Mouse (Mus musculus): ENCODE data around the gene Hs1bp3.
A peak's percentile ranks its signal among the peaks of the same experiment; 100 is the strongest.

Hs1bp3 gene

DNA sequence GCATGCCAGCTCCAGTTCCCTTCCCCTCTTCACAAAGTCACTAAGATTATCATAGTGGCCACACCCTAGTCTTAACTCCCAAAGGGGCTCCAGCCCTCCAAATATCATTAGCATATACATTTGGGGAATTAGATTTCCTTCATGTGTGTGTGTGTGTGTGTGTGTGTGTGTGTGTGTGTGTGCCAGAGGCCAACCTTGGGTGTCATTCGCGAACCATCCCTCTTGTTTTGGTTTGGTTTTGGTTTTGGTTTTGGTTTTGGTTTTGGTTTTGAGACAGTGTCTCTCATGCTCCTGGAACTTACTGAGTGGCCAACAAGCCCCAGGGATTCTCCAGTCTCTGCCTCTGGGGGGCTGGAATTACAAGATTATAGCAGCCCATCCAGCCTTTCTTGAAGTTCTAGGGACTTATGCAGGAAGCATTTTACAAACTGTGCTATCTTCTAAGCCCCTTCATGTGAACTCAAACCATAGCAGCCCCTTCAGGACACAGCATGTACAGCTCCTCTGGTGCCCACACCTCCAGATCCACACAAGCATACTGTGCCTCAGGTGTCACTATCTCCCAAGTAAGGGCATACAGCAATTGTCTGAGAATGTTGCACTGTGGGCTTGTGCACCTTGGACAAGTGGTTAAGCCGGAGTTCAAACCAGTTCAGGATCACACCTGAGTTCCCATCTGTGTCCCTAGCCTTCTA is 46.3 kb downstream of the Hs1bp3 start:
- DNase-seq (ENCODE audit: low read depth, low spot score), result peak; percentile 62

DNA sequence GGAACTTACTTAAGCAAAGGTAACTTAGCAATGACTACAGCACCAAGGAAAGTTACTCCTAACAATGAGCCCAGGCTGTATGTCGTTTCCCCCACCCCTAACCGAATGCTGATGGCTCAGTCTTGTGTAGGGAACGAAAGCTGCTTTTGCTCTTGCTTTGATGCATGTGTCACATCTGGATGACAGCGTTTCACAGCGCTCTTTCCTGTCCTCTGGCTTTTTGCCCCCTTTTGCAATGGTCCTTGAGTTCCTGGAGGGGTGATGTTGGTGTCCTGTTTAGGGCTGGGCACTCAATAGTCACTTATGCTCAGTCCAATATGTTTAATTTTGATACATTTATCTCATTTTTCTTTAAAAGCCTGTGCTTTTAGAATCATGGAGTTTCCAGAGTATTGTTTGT is 48.6 kb downstream of the Hs1bp3 start:
- no peak for DNase-seq (ENCODE audit: low read depth, low spot score)

DNA sequence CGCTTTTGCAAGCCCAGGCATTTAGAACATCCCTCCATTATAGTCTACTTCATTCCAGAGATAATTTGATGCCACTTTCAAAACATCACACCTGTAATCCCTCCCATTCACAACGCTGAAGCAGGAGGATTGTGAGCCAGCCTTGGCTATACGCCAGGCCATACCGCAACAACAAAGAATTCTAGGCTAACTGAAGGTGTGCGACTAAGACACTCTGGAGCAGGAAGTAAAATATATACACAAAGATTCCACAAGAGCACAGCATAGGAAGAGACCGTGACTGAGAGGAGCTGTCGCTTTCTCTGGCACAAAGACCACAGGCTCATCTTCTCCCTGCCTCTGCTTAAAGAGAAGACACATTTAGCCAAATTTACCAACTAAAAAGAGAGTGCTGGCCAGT is 49.2 kb downstream of the Hs1bp3 start:
- DNase-seq (ENCODE audit: low read depth, low spot score), result no peak

DNA sequence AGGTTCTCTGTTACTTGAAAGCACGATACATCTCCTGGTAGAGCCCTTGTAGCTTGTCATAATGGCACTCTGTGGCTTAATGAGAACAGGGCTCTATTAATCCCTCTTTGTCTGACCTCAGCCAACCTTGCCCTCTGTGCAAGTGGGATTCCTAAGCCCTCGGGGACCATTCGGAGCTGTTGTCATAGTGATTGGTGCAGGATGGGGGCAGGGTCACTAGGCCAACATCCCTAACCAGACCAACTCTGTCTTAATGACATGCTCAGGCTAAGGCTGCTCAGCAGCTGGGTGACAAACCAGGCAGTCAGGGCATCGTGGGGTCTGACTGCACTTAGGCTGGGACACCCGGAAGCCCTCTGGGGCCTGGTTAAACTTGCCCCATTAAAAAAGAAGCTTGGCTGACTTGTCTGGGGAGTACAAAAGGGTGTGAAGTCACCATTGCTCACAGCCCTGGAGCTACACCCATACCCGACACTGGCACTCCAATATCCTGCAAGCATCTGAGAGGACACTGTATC is 51.1 kb downstream of the Hs1bp3 start:
- no peak for DNase-seq (ENCODE audit: low read depth, low spot score)

DNA sequence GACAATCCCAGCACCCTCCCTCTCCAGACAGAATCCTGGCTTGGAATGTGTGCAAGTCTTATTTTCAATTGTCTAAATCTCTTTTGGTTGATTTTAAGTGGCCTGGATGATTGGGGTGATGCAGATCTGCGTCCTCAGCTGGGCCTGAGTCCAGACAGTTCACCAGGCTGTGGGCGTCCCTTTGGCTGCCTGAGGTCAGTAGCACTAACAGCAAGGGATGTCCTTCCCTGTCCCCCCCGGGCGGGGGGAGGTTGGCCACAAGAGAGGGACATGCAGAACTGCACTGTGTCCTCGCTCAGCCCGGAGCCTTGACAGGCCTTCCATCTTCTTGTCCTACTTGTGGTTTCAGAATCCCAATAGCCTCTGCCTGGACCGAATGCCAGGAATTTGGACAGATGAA is 52.1 kb downstream of the Hs1bp3 start:
- no peak for DNase-seq (ENCODE audit: low read depth, low spot score)

DNA sequence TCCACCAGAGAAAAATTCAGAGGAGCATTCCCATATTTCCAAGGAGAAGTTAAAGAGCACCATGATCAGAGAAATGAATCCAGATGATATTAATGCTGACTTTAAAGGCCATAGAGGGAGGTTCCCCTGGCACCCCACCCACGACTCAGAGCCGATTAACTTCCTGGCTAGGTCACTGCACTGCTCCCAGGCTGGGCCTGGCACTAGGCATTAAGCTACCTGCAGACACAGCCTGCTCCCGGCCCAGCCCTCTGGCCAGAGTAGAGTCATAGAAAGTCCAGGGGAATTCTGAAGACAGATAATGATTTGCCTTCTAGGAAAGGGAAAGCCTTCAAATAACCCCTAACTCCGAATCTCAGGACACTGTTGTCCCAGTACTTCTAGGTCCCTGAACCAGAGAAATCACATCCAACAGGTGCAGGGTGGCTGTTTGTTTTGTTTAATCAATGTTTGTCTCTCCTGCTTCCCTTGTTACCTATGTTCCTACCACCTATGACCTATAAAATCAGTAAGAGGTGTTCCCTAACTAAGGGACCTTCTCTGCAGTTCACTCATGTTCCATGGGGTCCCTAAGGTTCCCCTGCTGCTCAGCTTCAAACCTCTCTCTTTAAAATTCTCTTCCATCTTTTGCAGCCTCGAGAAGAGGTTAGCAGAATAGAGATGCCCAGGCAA is 52.8 kb downstream of the Hs1bp3 start:
- DNase-seq (ENCODE audit: low read depth, low spot score), result no peak

DNA sequence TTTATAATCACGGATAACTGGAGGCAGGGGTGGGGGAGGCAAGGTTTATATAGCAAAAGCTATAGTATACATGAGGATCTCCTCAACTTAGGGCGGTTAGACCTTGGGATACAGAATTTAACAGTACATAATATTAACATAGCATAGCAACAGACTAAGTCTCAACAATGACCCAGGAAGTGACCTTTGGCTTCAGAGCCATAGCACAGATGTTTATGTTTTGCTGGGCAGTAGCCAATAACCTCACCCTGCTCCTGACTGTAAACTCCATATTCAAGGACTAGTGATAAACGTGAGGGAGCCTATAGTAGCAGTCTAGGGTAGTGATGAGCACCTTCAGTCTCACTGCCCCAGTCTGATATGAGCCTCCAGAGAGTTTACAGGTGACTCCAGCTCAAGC is 53.5 kb downstream of the Hs1bp3 start:
- no peak for DNase-seq (ENCODE audit: low read depth, low spot score)

DNA sequence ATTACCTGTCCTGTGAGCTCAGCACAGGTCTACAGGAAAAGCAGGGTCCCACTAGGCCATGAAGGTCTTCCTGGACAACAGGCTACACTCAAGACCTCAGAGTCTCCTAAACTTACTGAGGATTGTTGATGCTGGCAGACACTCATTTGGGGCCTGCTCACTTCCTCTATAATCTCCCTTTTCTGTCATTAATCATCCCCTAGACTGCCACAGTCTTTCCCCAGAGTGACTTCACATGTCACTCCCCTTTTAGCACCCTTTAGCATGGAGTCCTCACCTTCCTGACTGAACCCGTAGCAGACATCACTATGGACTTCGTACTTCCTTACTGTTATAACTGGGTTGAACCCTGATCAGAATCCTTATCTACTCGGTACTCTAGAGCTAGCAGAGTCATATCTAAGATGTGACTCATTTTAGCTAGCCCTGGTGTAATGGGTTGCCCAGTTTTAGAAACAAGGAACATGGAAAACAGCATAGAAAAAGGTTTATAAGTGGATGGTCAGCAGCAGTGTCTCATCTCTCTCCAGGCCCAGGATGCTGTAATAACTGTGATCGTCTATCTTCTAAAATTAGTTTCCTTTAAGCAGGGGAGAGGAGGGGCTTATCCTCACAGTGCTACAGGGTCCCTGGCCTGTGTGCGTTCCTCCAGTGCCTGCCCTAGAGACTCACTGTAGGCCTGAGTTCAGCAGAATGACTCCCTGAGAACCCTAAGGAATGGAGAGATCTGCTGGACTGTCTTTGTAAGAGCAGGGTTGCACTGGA is 58.7 kb downstream of the Hs1bp3 start:
- no peak for DNase-seq (ENCODE audit: low read depth, low spot score)

DNA sequence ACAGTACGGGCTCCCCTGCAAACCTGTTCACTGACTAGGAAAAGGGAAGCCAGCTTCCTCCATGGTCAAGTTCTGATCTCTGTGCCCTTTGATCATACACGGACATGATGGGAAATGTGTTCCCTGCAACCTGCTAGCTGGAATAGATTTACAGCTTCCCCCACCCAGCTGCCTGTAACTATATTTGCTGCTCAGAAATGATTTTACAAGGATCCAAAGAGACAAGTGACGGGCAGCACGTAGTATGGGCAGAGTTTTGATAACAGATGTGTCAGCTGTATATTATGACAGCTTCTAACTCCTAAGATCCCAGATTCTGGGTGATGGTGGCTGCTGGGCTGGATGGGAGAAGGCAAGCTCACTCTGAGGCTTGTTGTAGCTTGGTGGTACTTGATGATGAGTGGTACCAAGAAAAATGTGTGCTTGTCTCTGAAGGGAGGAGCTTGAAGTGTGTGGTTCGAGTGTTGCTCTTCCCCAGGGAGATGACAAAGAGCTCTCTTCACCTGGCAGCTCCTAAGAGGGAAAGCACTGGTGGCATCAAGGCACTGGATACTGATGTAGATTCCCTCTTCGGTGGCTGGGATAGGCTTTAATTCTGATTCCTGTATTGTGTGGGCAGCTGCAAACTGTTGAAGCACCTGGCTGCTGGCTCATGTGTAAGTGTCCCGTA is 59.4 kb downstream of the Hs1bp3 start:
- no peak for DNase-seq (ENCODE audit: low read depth, low spot score)

DNA sequence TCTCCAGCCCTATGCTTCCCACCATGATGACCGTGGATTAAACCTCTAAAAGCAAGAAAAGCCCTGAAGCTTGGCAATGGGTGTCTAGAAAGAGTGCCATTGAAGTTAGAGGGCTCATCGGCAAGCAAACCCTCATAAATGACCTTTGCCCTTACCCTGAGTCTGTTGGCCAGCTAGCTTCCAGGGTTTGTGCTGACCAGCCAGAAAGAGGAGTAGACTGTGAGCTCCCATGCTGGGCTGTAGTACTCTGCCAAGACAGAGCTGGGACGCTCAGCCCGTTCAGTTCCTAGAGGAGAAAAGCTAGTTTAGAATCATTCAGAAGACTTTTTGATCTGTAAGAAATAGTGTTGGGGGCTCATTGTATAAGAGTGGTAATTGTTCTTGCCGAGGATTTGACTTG is 60.5 kb downstream of the Hs1bp3 start:
- no peak for DNase-seq (ENCODE audit: low read depth, low spot score)

DNA sequence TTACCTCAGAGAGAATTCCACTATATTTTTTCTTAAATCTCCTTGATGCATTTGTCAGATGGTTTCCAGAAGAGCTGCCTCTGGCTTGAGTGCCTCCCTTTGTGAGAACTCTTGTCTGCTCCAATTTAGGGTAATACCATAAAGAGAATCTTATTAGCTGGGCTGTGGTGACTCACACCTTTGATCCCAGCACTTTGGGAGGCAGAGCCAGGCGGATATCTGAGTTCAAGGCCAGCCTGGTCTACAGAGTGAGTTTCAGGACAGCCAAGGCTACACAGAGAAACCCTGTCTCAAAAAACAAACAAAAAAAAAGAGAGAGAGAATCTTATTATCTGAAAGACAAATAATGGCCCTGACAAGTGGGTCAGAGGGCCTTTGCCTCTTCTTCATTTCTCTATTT is 63.9 kb downstream of the Hs1bp3 start:
- DNase-seq (ENCODE audit: low read depth, low spot score), result no peak

DNA sequence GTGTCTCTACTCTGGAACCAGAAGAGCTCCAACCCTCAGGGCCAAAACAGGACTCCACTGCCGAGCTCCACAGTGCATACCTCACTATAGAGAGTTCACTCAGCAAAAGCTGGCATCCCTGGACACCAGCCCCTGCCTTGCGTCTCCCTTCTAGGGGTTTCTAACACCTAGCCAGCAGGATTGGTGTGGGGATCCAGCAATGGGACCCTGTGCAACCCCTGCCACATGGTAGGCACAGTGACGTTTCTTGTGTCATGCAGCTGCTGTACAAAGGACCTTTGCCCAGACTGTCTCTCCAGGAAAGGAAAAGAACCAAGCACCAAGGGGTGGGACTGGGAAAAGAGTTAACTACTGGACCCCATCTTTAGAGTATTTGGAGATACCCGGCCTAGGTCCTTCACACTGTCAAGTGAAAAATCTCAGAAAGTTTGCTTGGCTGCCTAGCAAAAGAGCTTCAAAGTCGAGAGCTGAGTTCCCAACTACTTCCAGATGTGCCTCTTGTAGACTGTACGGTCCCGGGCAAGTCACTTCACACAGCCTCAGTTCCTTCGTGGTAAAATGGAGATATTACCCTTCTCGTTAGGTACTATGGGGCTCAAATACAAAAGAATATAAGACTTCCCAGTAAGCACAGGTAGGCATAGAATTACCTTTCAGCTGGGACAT is 64.9 kb downstream of the Hs1bp3 start:
- DNase-seq (ENCODE audit: low read depth, low spot score), result no peak

DNA sequence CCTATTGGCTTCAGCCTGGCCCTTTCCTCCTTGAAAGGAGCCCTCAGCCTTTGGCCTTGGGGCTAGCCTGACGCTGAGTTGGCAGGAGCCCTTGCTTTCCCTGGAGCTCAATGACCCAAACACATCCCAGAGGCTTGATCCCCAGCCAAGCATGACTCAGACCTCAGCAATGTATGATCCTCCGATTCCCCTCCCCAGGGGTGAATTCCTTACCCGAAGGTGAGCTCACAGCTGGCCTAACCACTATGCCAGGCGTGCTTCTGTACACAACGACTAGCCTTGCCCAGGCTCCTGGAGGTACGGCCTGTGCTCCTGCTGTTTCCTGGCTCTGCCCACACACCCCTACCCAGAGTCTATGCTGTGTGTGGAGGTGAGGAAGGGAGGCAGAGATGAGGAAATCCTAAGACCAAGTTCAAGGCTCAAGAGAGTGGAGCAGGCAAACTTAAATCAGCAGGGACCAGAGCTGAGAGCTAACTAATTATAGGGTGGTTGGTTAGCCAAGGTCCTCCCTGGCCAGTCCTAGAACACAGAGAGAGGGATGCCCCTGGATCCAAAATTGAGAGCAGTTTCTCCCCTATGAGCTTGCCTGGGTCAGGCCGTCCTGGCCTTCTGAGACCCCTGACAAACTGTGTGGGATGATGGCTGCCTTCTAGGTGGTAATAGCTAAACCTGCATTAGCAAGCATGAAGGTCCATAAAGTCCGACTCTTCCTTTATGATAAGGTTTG is 66.7 kb downstream of the Hs1bp3 start:
- DNase-seq (ENCODE audit: low read depth, low spot score), result no peak

DNA sequence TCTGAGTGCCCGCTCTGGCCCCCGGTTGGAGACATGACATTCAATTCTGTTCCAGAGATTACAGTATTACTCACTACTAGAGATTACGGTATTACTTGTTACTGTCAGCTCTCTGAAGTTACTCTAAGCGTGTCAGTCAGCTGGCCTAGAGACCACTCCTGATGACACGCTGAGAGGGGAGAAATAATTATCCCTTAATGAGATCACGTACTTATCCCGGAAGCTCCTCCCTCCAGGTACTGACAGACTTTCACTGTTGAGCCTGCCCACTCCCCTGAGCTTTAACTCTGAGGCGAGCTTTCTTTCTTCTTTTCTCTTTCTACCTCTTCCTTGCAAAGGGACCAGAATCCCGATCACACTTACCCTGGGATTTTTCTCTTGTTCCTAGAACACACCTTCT is 67.7 kb downstream of the Hs1bp3 start:
- no peak for DNase-seq (ENCODE audit: low read depth, low spot score)

DNA sequence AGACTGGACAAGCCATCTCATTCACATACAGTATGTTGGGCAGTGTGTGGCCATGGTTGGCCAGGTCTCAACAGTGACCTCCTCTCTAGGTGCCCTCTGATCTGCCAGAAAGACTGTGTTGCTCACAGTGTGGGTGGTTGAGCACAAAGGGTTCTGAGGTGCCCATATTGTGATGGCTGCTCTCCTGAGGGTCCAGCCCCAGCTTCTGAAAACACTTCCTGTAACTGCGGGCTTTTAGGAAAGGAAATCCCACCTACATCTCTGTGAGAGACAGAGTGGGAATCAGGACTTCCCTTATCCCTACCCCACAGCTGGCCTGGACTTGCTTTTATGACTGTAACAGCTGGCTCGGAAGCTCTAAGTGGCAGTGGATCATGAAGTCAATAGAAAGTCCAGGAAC is 68.7 kb downstream of the Hs1bp3 start:
- DNase-seq (ENCODE audit: low read depth, low spot score), result no peak

DNA sequence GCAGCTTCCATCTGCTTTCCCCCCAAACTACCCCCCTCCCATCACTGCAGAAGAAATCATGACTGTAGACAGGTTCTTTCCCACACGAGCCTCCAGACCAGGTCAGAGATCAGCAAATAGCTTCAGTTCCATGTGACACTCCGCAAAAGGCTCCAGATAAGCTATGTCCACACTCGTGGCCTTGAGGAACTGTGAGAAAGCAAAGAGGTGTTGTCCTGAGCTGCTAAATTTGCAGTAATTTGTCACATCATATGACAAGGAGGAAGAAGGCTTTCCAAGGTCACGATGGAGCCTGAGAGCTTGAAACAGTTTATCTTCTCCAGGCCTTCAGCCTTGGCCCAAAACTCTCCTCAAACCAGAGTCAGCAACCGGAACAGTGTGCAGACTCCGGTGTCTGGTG is 70.6 kb downstream of the Hs1bp3 start:
- no peak for DNase-seq (ENCODE audit: low read depth, low spot score)

DNA sequence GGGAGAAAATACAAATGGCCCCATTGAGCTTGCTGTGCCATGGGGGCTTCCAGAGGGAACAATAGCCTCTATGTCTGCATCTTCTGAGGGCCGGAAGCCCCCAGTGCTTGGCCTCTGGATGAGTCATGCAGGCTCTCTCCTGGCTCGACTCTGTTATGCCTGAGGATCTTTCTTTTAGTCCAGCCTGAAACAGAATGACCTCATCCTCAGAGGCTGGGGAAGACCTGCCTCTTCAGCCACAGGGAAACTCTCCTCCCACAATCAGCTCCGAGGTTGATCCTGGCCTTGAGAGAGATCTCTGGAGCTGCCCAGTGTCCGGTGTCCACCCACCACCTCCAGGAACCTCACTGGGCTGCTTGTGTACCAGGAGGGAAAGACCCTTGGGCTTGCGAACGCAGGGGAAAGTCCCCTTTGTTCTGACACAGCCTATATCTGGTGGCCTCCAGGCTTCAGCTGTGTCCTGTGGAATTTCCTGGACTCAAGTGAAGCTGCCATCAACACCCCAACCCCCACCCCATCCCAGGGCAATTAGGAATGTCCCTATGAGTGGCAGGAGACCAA is 73.3 kb downstream of the Hs1bp3 start:
- no peak for DNase-seq (ENCODE audit: low read depth, low spot score)

DNA sequence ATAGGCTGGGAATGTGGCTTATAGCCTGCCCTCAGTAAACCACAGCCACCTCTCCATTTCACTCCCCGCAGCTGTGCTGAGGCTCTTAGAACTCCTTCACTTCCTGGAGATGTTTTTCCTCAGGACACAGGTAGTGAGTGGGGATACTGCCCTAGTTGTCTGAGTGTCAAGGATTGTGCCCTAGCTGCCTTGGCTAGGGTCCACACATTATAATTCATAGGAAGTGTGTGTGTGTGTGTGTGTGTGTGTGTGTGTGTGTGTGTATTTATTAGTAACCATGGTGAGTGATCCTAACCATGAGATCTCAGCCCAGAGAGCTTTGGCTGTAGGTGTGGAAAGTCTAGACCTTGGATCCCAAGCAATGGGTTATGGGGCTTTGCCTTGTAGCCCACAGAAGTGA is 74.0 kb downstream of the Hs1bp3 start:
- no peak for DNase-seq (ENCODE audit: low read depth, low spot score)

DNA sequence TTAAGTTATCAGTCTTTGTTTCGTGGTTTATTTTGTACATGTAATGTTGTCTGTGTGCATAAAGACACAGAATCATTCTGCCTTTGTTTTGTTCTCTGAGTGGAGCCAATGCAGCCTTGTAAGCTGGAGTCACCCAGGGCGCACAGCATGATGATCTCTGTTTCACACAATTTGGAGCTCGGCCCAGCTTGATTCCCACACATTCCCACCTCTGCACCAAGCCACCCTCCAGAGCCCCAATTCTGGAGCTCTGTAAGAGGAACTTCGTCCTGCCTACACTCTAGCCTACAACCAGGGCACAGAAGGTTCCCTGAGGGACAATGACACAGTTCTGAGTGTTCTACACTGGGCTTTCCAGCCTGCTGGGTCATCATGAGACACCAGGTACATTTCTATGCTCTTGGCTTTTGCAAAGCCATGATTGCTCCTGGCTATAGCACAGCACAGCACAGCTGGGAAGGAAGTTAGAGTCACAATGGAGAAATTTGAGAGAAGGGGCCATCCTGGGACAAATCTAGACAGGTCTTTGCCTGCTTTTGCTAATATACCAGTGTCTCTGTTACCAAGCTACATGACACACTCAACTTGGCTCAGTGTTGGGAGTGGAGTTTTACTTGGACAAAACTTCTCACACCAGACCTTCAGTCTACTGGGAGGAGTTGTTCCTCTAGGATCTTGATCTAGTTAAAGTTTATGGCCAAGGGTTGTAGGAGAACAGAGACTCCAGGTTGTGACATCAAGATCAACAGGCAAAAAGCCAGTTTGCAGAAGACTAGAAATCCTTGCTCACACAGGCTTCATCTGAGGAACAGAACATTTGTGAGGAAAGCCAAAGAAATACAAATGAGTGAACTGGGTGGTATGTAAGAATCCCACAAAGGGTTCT is 75.5 kb downstream of the Hs1bp3 start:
- DNase-seq (ENCODE audit: low read depth, low spot score), result no peak

DNA sequence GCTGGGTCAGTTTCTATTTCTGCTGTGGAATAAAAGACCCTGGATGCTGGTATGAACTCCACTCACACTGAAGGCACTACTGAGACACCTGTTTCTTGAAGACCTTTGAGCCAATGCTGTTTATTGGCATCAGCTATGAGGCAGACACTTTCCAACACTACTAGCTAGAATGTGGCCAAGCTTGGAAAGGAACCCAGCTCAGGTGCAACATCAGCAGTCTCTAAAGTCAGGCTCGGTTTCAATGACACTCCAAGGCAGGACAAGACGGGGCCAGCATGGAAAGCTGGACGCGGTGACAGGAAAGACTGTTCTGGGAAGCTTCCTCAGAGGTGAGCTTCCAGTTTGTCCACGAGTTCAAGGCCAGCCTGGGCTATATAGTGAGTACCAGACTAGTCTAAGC is 80.0 kb downstream of the Hs1bp3 start:
- no peak for DNase-seq (ENCODE audit: low read depth, low spot score)
